Mouse (Mus musculus) liver, postnatal 0 days (tissue): ENCODE measurements around the gene Ric8b. TPM values are rescaled to one million over a fixed set of nuclear protein-coding genes. Genes with fewer than 3 reads are reported as not detected.
A peak's percentile ranks its signal among the peaks of the same experiment; 100 is the strongest.

ENCODE experiments used
- ATAC-seq: fragments of 200-750 bp; cut with Nextera tagmentation; 2 replicates; pipeline ENCODE4 v1.8.0; 2017; ENCODE audit warnings: mild to moderate bottlenecking, moderate library complexity
- DNase-seq: peaks from one replicate; pipeline ENCODE4 v3.0.0-alpha.2; 2016
- H3K27ac ChIP-seq: fragments of 300-500 bp; sonication (generic); 2 replicates; pipeline ENCODE4 v1.5.1; 2014; ENCODE audit warnings: antibody characterized with exemption, moderate library complexity, mild to moderate bottlenecking, low read depth
- H3K27me3 ChIP-seq: fragments of 300-500 bp; sonication (generic); 2 replicates; pipeline ENCODE4 v1.6.1; 2014; ENCODE audit warnings: low read length, control low read depth, mixed read lengths; ENCODE audit not compliant: insufficient read depth
- H3K36me3 ChIP-seq: fragments of 300-500 bp; sonication (generic); replicated peaks from 2 replicates; pipeline ENCODE4 v1.6.1; 2014; ENCODE audit warnings: mild to moderate bottlenecking, control low read depth, low read length, moderate library complexity, mixed read lengths; ENCODE audit not compliant: insufficient read depth
- H3K4me1 ChIP-seq: fragments of 300-500 bp; sonication (generic); 2 replicates; pipeline ENCODE4 v1.6.1; 2014; ENCODE audit warnings: antibody characterized with exemption, mild to moderate bottlenecking, control low read depth; ENCODE audit not compliant: insufficient read depth
- H3K4me2 ChIP-seq: fragments of 300-500 bp; sonication (generic); 2 replicates; pipeline ENCODE4 v1.6.1; 2014; ENCODE audit warnings: low read depth, mild to moderate bottlenecking, low read length, moderate library complexity, mixed read lengths
- H3K4me3 ChIP-seq: fragments of 300-500 bp; sonication (generic); 2 replicates; pipeline ENCODE4 v1.5.1; 2014; ENCODE audit warnings: low read depth, low read length
- H3K9ac ChIP-seq: fragments of 300-500 bp; sonication (generic); replicated peaks from 2 replicates; pipeline ENCODE4 v1.6.1; 2014; ENCODE audit warnings: mild to moderate bottlenecking, moderate library complexity
- H3K9me3 ChIP-seq: fragments of 300-500 bp; sonication (generic); 2 replicates; pipeline ENCODE4 v1.6.1; 2016; ENCODE audit warnings: mild to moderate bottlenecking, control low read depth, low read length, mixed read lengths
- CTCF ChIP-seq: sonication (generic); IDR thresholded peaks from 2 replicates; pipeline ENCODE4 v1.5.1; 2016; ENCODE audit warnings: antibody characterized with exemption, low read depth
- EP300 ChIP-seq: IDR thresholded peaks from 2 replicates; pipeline ENCODE4 v1.6.1; 2016; ENCODE audit warnings: antibody characterized with exemption, low read depth, mild to moderate bottlenecking
- WGBS: fragments of 180-500 bp; shearing (Covaris S2); extraction: QIAGEN DNeasy Blood & Tissue Kit; methylation state at CpG from one replicate; pipeline ENCODE4 v1.1.7; 2014; ENCODE audit not compliant: insufficient replicate concordance; 5-methylcytosine and 5-hydroxymethylcytosine counted together
- polyA plus RNA-seq: library from polyadenylated mRNA; unstranded; fragments of >200 nt; fragmentation: Nextera tagmentation; extraction: Ambion mirVana; gene quantifications from 2 replicates; pipeline ENCODE4 v1.2.1, GENCODE M21; 2015

Gene Ric8b
- polyA plus RNA-seq, 1 experiment from 2014 or later: 2.6 TPM

DNA sequence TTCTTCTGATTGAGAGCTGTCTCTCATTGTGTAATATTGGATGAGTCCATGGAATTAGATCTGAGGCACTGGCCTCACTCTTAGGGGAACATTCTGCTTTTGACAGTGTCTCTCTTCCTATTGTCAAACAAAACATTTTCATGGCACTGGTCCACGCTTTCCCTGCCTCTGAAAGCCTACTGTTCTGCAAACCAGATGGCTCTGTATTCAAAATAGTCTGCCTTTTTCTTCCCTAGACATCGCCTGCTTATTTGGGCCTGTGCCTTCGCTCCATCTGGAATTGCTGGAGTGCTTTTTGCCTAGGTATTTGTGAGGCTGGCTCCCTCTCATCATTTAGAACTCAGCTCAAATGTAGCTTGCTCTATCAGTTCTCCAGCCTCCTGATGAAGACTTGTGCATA is 46.3 kb downstream of the Ric8b start:
- DNase-seq: no peak
- no peak for ATAC-seq
- H3K36me3 ChIP-seq: peaks cover 7% of the 10 kb centered on the region
- 85% methylated on average over 3 of the region's 3 CpGs for WGBS
- no peak overlapping the region for H3K4me3 ChIP-seq
- no peak overlapping the region for H3K27ac ChIP-seq
- no peak for TF ChIP-seq CTCF
- no peak for TF ChIP-seq EP300
- no peaks in the 10 kb centered on the region for H3K4me1 ChIP-seq
- H3K9me3 ChIP-seq: no peaks in the 10 kb centered on the region
- no peak overlapping the region for H3K4me2 ChIP-seq
- no peaks in the 10 kb centered on the region for H3K27me3 ChIP-seq
- no peak overlapping the region for H3K9ac ChIP-seq

DNA sequence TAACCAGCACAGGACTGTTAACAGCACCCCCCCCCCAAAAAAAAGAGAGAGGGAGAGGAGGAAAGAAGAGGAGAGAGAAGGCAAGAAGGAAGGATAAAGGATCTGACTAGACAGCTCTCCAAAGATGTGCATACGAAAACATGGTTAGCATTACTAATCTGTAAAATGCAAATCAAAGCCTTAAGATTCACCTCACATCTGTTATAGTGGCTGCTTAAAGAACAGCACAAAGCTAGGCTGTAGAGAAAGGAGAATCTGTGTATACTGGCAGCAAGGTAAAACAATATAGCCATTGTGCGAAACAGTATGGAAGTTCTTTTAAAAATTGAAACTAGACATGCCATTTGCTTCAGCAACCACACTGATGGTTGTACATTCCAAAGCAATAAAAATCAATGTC is 49.1 kb downstream of the Ric8b start:
- Histone ChIP-seq H3K4me3 (no peak overlapping the region), H3K9me3 (no peaks in the 10 kb centered on the region), H3K36me3 (peaks cover 22% of the 10 kb centered on the region), H3K27ac (no peak overlapping the region), H3K4me1 (no peaks in the 10 kb centered on the region), H3K27me3 (no peaks in the 10 kb centered on the region), H3K9ac (no peak overlapping the region), H3K4me2 (no peak overlapping the region)
- no peak for DNase-seq
- TF ChIP-seq EP300 (no peak), CTCF (no peak)
- ATAC-seq: no peak
- WGBS: 91% methylated on average over 2 of the region's 2 CpGs

DNA sequence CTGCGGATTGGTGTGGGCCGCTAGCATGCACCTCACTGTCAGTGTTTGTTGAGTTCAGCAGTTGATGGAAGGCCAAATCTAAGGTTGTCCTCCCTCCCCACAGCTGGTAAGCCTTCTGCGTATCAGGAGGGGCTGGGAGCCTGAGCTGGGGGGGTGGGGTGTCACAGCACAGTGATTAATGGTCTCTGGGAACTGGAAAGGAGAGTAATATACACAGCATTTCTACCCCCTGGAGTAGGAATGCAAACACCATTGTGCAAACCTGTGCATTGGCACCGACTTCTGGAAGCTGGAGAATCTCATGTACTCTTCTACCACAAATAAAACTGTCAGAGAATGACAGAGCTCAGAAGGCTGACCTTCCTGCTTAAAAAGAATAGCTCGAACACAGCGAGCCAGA is 50.2 kb downstream of the Ric8b start:
- H3K9me3 ChIP-seq: no peaks in the 10 kb centered on the region
- H3K4me2 ChIP-seq: no peak overlapping the region
- H3K27ac ChIP-seq: no peak overlapping the region
- DNase-seq (no peak), ATAC-seq (no peak)
- no peaks in the 10 kb centered on the region for H3K27me3 ChIP-seq
- no peak overlapping the region for H3K9ac ChIP-seq
- TF ChIP-seq CTCF (no peak), EP300 (no peak)
- WGBS: 64% methylated on average over 6 of the region's 6 CpGs
- H3K4me3 ChIP-seq: no peak overlapping the region
- H3K4me1 ChIP-seq: no peaks in the 10 kb centered on the region
- peaks cover 20% of the 10 kb centered on the region for H3K36me3 ChIP-seq

DNA sequence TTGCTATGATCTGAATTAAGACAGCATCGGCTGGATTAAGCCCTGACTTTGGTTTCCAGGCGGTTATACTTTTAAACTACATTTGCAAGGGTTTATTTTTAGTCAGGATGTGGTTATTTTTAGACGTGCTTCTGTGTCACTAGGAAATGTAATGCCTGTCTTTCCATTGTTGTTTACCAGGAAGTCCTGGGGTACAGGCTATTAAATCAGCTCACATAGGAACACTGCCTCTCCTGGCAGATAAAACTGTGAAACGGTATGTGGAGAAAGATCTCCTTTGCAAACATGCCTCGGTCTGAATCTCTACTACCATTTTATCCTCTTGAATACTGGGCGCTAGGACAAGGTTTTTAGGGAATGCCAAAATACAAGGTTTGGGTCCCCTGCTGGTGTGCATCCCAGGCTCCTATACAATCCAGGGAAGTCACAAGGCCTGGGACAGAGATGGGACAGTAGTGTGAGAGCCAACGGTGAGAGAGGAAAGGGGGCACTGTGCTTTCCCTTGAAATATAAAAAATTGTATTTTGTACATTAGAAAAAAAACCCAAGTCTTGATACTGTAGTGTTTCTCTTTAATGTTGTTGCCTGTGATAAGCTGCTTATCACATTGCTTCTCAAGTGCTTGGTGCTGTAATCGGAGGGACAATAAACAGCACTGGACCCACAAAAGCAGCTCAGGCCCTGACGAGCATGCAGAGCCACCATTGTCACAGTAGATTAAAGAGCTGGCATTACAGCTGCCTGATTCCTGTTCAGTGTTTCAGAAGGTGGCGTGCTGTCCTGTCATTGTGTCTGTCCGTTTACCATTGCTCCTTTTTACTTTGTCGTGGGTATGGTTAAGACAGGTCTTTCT is 51.7 kb downstream of the Ric8b start:
- Histone ChIP-seq H3K4me3 (no peak overlapping the region), H3K36me3 (peaks cover 23% of the 10 kb centered on the region), H3K9me3 (no peaks in the 10 kb centered on the region), H3K4me2 (no peak overlapping the region), H3K27ac (no peak overlapping the region), H3K9ac (no peak overlapping the region), H3K27me3 (no peaks in the 10 kb centered on the region), H3K4me1 (no peaks in the 10 kb centered on the region)
- 51% methylated on average over 12 of the region's 12 CpGs for WGBS
- peak; percentile 36; the same call in 1 of the 2 replicates for ATAC-seq
- TF ChIP-seq CTCF: no peak
- TF ChIP-seq EP300: no peak; the same call in 1 of the 2 replicates
- DNase-seq: no peak

DNA sequence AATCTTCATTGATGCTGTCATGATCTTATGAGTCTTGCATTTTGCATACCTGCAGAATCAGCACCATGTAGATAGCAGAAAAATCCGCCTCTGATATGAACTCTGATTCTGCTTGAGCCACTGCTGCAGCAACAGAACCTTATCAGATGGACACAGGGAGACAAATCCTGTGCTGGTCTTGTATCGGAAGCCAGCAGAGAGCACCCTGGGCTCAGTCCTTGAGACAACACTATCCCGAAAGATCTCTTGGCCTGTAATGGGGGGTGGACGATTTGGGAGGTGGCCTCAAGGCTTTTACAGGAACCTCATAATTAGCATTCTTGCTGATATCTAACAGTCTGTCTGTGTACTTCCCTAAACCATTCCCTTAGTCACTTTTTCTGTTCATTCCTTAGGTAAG is 57.8 kb downstream of the Ric8b start:
- no peak for DNase-seq
- Histone ChIP-seq H3K9me3 (no peaks in the 10 kb centered on the region), H3K4me2 (no peak overlapping the region), H3K27me3 (no peaks in the 10 kb centered on the region), H3K36me3 (peaks cover 30% of the 10 kb centered on the region), H3K9ac (no peak overlapping the region), H3K4me3 (no peak overlapping the region), H3K4me1 (no peaks in the 10 kb centered on the region), H3K27ac (no peak overlapping the region)
- no peak for ATAC-seq
- WGBS: 55% methylated on average over 4 of the region's 4 CpGs
- no peak for TF ChIP-seq CTCF
- TF ChIP-seq EP300: no peak

DNA sequence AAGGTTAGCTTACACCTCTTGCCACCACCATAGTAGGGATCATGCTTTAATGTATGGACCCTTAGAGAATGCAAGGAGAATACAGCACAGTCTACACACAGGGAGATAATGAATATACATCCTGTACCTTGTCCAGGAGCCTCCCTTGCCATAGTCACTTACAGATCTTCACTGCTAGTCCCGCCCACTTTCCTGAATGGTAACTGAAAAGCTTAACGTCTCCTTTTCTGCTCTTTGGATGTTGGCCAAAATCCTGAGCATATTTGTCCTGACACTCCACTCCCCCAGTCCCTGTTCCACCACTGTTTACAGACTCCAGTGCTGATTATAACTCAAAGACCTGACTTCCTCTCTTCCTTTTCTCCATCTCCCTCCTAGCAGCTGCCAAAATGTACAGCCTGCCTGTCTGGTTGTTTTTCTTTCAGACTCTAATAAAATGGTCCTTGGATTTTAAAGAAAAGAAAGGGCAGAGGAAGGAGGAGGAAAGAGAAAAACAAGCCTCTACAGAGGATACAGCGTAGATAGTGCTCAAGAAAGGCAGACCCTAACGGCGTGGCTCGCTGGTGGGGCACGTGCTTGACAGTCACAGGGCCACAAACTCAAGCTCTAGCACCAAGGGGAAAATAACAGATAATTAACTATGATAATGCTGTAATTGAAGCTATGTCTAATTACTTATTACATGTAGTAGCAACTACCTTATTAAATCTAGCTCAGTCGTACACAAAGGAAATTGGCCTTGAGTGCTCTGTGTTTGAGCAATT is 59.4 kb downstream of the Ric8b start:
- 77% methylated on average over 8 of the region's 8 CpGs for WGBS
- no peak for DNase-seq
- Histone ChIP-seq H3K9me3 (no peaks in the 10 kb centered on the region), H3K36me3 (peaks cover 25% of the 10 kb centered on the region), H3K27me3 (no peaks in the 10 kb centered on the region), H3K9ac (no peak overlapping the region), H3K4me2 (no peak overlapping the region), H3K4me1 (no peaks in the 10 kb centered on the region), H3K4me3 (no peak overlapping the region), H3K27ac (no peak overlapping the region)
- no peak for TF ChIP-seq CTCF
- no peak for TF ChIP-seq EP300
- no peak for ATAC-seq
